Mouse (Mus musculus): ENCODE results near the gene Swap70.
"Not testable (repeated sequence)": the region's sequence is repeated elsewhere in the genome, so short reads cannot be mapped to it uniquely, and the experiment has no call there.

Gene Swap70

DNA sequence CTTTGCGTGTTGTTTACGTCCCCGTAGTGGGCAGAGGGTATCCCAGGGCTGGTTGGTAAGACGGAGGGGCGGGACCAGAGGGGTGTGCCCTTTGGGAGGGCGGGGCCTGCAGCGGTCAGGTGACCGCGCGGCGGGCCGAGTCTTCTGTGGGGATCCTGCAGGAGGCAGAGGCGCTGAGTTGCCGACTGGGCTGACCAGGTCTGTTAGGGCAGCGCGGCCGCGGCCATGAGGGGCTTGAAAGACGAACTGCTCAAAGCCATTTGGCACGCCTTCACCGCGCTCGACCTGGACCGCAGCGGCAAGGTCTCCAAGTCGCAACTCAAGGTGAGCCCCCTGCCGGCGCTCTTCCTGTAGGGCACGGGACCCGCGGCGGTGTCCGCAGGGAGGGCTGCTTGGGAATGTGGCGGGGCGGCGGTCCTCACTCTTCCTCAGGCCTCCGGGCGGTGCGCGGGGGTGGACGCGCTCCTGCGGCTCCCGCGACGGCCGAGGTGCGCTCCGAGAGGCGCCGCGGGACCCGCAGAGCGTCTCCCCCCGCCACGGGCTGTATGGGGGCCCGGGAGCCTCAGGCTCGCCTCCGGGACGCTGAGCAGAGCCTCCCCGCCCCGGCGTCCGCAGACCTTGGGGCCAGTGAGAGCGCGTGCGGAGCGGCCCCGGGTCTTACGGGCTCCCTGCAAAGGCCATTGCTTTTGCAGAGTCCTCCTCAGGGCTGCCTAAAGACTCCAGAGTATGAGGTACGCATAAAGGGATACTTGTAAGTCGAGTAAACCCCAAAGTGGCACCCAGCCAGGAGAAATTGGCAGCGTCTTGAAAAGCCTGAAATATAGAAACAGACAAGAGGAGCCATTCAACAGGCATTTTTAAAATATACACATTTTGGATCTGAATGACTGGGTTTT is at the start of gene Swap70:
TSS of gene Swap70 (plus strand) at position 126 of the 896 bp plus-strand sequence.
- DNase-seq = peak; percentile 49

DNA sequence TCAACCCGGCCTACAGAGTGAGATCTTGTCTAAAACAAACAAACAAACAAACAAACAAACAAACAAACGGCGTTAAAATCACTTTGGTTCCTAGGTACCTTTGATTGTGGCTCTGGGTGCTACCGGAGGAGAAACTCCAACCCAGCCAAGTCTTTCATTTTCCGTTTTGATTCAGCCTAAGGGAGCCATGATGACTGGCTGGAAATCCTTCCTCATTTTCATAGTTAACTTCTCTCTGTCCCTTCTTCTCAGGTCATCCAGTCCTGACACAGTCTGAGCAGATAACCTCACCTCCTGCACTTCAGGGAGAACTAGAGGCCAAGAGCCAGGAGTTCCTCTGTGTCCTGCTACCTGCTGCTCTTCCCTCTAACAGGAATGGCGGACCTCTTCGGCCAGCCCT is 42.3 kb upstream of the Swap70 start:
- DNase-seq = no peak

DNA sequence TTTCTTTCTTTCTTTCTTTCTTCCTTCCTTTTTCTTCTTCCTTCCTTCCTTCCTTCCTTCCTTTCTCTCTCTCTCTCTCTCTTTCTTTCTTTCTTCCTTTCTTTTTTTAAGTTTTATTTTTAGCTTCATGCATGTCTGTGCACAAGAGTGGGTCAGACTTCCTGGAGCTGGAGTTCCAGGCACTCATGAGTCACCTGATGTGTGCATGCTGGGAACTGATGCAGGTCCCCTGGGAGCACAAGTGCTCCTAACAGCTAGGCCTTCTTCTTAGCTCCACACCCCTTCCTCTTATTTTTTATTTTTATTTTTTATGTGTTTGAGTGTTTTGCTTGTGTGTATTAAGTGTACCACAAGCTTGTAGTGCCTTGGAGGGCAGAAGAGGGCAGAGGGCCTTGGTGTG is 40.9 kb upstream of the Swap70 start:
- DNase-seq = no peak

DNA sequence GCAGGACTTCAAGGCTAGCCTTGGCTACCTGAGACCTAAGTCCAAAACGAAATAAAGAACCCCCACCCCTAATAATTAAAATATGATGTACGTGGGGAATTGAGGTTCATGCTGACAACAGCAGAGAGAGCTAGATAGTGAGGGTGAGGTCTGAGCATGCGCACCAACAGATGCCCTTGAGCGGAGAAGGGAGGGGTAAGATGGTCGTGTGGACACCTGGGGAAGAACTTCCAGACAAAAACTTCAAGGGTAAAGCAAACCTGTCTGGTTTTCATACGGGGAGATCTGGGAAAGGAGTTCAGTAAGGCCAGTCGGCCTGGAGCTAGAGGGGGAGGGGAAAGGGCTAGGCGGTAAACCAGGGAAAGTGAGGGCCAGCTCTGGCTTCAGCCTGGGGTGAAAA is 40.1 kb upstream of the Swap70 start:
- DNase-seq = no peak

DNA sequence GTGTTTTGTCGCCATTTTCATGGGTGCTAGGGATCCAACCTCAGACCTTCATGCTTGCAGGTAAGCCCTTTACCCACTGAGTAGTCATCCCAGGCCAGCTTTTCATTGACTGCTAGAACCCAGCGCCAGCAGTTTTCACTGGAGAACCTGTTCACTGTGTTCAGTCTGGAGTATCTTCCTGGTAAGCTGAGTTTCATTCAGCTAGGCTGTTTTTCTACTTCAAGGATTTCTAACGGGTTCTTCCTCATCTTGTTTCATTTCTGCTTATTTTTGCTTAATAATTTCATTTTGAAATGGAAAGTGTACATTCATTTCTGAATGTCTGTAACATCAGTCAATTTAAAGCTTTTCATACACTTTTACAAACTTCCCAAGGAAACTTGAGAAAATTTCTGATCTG is 36.9 kb upstream of the Swap70 start:
- no peak for DNase-seq

DNA sequence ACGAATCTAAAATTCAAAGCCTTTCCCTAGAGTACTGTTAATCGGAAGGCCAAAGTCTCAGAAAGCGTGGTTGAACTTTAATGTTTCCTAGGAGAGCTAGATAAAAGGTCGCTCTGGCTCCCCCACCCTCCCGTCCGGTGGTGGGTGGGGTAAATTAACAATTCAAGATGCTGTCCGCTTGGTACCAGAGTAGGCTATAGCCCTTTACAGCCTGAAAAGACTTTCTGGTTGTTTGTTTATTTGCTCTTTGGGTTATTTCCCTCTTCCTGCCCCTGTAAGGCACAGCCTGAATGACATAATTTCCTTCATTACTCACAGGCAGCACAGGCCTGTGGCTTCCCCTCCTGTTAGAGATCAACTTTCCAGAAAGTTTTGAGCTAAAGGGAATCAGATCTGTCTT is 31.6 kb upstream of the Swap70 start:
- DNase-seq = no peak

DNA sequence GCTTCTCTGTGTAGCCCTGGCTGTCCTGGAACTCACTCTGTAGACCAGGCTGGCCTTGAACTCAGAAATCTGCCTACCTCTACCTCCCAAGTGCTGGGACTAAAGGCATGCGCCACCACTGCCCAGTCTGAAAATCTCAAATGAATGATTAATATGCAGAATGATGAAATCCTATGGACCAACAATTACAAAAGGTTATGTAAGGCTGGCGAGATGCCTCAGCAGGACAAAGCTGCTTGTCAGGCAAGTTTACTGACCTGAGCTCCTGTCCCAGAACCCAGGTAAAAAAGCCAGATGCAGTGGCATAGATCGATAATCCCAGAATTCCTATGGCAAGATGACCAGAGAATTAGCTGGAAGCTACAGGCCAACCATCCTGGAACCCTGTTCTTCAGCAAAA is 28.3 kb upstream of the Swap70 start:
- DNase-seq = no peak

DNA sequence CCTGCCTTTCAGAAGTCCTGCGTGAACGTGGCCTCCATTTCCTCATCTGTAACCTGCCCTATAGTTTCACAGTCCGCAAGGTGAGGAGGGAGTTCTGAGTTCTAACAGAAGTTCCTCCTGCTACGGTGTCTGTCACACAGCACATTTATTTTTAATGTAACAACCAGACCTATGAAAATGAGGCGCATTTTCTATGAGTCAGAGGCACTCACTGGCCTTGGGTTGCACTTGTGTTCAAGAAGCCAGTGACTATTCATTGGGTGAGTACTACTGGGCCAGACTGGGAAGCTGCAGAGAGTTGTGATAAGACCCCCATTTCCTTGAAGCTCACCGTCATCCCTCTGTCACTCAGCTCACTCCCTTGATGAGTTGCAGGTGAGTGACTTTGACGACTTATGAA is 24.3 kb upstream of the Swap70 start:
- no peak for DNase-seq

DNA sequence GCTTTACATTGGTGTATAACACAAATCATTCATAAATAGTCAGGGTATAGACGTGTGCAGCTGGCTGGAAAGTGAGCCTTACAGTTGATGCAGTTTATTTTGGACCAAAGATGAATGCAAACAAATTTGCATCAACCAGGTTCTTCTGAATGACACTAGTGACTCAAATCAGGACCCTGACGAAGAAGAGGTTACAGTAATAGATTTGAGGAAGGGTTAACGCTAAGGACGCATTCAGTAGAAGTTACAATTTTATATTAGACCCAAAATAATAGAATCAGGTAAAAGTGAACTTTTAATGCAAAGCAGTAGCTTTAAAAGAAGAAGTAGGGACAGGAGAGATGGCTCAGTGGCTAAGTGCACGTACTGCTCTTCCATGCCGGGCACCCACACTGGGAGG is 19.6 kb upstream of the Swap70 start:
- no peak for DNase-seq

DNA sequence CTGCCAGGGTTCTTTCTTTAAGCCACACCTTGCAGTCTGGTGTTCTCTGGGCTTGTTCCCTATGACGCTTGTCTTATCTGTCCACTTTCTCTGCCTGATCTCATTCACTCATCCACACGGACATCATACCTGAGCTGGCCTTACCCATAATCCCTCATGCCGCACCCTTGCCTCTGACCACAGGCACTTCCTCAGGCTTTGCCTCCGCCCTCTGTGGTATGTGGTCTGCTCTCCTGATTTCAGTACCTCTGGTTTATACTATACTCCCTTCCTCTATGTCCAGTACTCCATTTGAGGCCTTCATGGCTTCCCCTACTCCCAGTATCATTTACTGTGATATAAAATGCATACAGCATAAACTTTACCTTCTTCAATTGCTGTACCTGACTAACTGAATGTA is 17.3 kb upstream of the Swap70 start:
- DNase-seq = no peak

DNA sequence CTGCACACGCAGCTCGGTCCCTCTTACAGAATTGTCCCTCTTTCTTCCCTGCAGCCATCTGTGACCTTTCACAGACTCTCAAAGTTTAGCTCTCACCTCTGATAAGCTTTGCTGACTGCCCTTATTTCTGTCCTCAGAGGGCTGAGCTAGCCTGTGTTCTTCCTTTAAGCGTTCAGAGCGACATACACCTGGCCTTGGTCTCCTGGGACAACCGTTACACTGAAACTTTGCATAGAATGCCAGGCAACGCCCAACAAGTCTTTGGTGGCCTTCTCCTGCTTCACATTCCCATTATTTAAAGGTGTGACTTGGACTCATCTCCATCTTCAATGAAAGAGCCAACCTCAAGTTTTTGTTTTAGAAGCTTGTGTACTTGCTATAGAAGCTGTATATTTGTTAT is 13.2 kb upstream of the Swap70 start:
- DNase-seq = no peak

DNA sequence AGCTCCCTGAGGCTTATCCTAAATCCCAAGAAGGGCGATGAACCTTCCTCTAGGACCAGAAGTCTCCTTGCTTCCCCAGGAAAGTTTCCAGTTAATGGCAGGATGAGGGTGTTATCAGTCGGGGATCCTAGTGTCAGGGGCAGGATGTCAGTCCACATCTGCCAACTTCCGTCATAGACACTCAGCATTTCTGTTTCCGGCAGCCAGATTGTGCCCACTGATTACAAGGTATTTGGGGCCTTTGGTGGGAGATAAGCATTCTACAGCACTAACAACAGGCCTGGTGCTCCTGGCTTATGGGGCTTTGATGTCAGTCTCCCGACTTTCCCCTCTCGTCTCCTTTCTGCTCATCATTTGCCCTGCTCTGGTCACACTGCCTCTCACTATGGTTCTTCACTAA is 12.1 kb upstream of the Swap70 start:
- DNase-seq = no peak

DNA sequence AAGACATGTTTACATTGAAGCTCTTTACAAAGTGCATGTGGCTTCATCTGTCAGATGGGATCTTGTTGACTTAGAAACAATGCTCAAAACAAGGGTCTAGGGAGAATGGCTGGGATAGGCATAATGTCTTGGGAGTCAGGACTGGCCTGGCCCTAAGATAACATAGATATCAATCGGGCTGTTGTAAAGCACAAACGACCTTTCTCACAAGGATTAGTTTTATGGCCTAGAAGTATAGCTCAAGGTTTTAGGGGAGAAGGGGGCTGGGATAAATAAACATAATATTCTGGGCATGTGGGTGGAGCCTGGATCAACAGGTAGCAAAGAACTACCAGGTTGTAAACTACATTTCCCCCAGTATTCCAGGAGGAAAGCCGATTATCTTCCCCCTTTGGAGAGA is 10.5 kb upstream of the Swap70 start:
- no peak for DNase-seq

DNA sequence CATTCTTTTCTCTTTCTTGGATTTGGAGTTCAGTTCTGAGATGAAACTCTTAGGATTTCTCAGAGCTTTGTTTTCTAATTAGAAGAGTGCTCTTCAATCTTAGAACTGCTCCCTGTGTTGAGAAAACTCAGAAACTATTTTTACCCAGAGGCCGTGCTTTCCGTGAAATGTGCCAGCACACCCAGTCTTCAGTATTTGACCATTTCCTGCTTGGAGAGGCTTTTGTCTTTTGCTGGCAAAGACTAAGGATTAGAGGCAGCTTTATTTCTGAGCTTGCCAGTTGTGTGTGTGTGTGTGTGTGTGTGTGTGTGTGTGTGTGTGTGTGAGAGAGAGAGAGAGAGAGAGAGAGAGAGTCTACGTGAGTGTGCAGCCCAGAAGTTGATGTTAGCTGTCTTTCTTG is 6.6 kb upstream of the Swap70 start:
- DNase-seq = no peak

DNA sequence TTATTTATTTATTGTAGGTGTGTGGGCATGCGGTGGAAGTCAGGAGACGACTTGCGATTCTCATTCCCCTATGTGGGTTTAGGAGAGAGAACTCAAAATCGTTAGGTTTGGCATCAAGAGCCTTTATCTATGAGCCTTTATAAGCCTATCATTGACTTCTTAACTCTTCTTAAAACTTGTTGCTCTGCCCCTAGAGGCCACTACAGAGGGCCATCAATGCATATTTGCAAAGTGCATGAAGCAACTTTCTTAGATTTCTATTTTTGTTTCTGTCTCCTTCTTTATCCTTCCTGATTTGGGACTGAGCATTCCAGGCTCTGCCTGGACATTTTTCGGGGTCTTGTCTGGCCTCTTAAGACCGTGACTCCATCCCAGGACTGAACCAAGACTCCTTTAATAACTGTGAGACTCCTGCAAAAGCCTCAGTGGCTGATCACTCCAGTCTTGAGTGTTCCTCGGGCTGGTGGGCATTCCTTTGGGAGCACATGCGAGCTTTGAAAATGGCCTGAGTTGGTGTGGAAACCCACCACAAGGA is 393 bp upstream of the Swap70 start:
- no peak for DNase-seq

DNA sequence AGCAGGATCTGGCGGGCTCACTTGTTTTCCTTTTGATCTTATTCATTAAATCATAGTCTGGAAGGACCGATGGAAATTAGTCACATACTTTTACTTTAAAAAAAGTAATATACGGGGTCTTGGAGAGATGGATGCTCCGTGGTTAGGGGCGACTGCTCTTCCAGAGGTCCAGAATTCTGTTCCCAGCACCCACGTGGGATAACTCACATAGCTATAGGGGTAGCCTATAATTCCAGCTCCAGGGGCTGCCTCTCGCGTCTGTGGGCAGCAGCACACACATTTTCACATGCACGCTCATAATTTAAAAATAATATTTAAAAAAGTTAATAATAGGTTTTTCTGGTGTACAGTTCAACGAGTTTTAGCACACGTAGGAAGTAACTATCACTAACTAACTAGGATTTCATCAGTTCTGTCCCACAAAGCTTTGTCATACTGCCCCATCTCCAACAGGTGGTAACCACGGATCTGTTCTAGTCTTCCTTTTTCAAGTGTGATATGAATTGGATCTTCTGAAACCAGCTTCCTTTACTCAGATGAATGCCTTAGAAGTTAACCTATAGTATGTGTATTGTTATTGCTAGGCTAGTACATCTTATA is 1.2 kb downstream of the Swap70 start:
- no peak for DNase-seq

DNA sequence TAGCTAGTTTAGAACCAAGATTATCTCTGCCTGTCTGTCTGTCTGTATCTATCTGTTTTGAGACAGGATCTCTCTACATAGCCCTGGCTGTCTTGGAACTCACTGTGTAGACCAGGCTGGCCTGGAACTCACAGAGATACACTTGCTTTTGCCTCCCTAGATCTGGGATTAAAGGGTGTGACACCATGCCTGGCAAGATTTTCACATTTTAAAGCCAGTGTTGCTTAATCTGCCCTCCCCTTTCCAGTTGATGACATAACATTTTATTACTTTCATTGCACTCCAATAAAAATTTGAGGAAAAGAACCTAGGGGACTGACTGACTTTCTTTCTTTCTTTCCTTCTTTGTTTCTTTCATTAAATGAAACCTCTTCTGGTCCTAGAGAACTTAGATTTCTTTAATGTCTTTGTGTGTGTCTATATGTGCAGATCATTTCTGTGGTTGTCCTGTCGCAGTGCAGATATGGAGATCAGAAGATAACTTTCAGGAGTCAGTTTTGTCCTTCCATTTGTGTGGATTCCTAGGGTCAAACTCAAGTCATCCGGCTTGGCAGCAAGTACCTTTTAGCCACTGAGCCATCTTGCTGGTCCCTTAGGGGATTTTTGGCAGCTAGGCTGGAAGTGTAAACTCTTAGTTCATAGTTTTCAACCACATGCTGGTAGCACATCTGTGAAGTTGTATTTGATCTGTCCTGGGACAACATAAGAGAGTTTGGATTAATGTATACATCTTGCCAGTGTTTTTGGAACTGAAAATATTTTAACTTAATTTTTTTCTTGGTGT is 2.4 kb downstream of the Swap70 start:
- DNase-seq = no peak

DNA sequence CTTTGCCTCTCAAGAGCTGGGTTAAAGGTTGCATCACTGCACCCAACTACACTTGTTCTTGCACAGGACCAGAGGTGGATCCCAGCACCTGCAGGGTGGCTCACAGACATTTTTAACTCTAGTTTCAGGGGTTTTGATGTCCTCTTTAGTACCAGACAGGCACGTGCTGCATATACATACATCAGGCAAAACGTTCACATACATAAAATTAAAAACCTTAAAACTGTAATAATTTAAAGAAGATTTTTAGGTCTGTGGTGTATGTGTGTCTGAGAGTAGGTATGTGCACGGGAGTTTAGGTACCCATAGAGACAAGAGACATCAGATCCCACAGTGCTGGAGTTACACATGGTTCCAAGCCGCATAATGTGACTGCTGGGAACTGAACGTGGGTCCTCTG is 5.0 kb downstream of the Swap70 start:
- DNase-seq = no peak

DNA sequence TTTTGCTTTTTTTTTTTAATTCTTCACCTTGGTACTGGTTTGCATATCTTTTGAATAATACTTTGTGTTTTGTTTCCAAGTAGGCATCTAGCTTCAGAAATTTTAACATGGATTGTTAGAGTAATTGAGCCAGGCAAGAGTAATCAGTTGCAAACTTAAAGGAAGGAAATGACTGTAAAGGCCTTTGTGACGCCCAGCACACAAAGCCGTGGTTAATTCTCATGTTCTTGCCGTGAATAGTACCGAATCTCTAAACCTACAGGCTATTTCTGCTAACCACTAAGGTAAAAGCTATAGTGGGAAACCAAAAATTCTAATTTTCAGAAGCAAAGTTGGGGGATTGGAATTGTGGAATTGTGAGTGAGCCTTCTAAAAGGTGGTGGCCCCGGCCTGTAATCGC is 8.5 kb downstream of the Swap70 start:
- DNase-seq = no peak

DNA sequence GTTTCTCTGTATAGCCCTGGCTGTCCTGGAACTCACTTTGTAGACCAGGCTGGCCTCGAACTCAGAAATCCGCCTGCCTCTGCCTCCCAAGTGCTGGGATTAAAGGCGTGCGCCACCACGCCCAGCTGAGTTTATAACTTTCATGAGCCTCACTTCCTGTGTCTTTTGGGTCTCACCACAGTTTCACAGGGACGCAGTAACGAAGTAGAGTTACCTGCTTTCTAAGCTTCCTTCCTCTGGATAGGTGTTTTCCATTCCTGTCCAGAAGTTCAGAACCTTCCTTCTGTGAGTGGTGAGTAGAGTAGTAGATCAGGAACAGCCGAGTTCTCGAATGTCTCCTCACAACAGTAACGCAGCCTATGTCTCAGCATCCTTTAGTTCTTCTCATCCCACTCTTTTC is 9.6 kb downstream of the Swap70 start:
- not testable (repeated sequence) for DNase-seq

DNA sequence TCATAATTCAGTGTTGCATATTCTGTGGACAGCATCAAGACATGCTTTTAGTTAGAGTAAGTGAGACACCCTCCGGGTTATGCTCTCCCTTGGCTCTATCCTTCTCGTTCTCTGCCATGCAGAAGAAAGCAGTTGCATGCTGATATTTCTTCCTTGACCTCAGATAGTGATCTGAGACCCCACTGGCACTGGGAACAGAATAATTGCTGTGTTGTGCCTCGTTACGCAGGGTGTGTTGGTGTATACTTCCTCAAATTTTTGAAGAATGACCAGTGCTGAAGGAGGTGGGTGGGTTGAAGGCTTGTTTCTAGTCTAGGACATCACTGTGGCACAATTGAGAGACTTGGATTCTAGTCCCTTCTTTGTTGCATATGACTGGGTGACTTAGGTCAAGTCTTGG is 14.6 kb downstream of the Swap70 start:
- no peak for DNase-seq

DNA sequence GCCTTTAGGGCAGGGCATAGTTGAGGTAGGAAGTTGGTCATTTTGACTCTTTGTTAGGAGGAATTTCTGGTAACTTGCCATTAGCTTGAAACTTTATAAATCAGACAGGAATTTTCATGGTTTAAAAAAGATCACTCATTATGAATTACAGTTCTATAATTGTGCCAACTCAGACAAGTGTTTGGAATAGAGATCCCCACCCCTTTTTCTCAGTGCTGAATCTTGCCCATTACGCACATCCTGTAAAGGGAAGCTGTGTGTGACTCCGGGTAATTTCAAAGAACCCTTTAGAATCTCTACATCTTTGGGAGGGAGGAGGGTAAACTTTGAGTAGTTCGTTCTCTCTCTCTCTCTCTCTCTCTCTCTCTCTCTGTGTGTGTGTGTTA is 15.9 kb downstream of the Swap70 start:
- DNase-seq = no peak

DNA sequence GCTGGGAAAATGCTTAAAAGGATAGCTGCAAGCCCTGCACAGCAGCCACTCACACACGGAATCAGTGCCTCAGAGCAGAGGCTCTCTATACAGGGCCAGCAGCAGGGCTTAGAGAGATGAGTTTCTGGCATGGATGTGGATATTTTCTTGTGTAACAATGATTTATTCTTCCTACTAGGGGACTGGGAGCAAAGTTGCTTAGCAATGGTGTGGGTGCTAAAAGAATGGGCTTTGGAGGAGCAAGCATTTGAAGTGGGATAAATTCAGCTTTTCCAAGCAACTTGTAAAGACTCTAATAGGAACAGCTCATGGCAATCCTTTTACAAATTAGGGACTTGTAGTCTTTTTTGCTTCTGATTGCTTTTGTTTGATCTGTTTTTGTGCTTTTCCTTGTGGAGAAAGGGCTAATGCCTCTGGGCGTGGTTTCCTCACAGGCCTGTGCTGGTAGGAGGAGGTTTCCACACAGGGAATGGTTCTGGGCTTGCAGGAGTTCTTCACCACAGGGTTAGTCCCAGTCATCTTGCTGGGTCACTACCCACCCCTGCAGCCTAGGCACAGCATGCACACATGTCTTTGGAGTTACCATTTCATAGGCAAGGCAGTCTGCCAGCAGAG is 16.4 kb downstream of the Swap70 start:
- no peak for DNase-seq

Data from cerebellum, adult 11 months (tissue).